Mouse (Mus musculus): ENCODE data around the gene Col19a1.

The Col19a1 gene

GRCm38 (mm10) chr1:24470633-24471032, 116.6 kb downstream of the Col19a1 start:
- no peak for ATAC-seq (ENCODE audit: insufficient number of reproducible peaks, low FRiP score, low TSS enrichment)

DNA sequence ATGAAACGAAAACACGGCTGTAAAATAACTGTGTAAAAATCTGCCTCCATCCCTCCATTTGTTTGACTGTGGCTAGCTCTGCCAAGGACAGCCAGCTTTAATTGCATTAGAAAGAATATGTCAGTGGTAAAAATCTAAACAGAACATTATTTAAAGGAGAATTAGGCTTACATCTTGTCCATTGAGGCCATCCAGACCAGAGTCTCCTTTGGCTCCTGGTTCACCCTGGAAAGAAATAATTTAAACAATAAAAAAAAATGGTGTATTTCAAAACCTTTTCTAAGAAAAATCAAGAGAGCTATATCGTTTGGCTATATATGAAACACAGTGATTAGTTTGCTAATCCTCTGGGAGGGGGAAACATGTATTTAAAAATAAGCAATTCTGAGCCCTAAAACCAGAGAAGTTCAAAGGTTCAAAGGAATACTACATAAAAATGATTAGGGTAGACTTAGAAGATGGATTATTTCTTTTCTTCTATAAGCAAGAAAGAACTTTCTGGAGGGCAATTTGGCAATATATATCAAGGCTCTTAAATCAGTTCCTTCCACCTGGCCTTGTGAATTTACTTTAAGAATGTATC, 125.9 kb downstream of the Col19a1 start:
- ATAC-seq (ENCODE audit: insufficient number of reproducible peaks, low FRiP score, low TSS enrichment) = no peak

- no peak for ATAC-seq (ENCODE audit: insufficient number of reproducible peaks, low FRiP score, low TSS enrichment)
Measured at GRCm38 (mm10) chr1:24458015-24458414, 129.3 kb downstream of the Col19a1 start.

- no peak for ATAC-seq (ENCODE audit: insufficient number of reproducible peaks, low FRiP score, low TSS enrichment)
Measured at GRCm38 (mm10) chr1:24452572-24453269, 134.6 kb downstream of the Col19a1 start.

DNA sequence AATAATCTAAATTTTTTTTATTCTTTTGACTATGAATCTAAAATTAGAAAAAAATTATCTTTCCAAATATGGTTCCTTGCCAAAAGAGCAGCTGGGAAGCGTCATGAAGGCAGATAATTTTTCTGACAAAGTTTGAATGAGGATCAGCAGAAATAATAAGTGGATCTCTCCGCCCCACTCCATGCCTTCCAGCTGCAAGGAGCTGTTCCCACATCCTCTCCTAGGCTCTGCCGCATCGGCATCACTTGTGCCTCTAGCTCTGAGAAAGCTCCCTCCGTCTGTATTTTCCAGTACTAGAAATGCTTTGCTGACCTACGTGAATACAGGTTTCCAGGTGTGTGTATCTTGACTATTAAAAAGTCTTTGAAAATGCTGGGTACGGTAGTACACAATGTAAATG, 135.1 kb downstream of the Col19a1 start:
- ATAC-seq (ENCODE audit: insufficient number of reproducible peaks, low FRiP score, low TSS enrichment) = no peak

DNA sequence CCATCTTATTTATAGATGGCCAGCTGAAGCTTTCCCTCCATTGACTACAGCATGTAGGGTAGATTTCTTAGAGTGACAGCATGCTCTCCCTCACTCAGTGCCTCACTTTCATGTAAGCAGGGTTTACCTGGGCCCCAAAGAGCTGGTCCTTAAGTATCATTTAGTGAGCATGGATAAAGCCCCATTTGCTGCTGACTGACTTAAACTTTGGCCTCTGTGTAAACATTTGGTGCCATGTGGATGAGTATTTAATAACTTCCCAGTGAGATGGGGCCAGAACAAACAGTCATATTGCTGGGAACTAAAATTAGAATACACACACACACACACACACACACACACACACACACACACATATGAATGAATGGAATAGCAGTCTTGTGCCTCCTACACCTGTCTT, 149.8 kb downstream of the Col19a1 start:
- no peak for ATAC-seq (ENCODE audit: insufficient number of reproducible peaks, low FRiP score, low TSS enrichment)

GRCm38 (mm10) chr1:24428306-24428705, 159.0 kb downstream of the Col19a1 start:
- ATAC-seq (ENCODE audit: insufficient number of reproducible peaks, low FRiP score, low TSS enrichment) = no peak

- peak; percentile 74; the same call in 1 of the 2 replicates for ATAC-seq (ENCODE audit: insufficient number of reproducible peaks, low FRiP score, low TSS enrichment)
Measured at GRCm38 (mm10) chr1:24378125-24378821, 209.0 kb downstream of the Col19a1 start.

DNA sequence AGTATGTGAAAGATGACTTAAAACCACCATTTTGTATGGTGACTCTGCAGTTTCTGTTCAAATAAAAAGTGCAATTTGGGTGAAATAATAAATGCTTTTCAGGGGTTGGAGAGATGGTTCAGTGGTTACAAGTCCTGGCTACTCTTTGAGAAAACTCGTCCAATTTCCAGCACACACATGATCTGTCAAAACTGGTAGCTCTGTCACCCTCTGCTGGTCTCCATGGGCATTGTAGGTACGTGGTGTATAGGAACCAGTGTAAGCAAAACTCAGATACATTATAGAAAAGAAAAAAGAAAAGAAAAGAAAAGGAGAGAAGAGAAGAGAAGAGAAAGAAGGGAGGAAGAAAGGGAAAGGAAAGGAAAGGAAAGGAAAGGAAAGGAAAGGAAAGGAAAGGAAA, 212.4 kb downstream of the Col19a1 start:
- ATAC-seq (ENCODE audit: insufficient number of reproducible peaks, low FRiP score, low TSS enrichment) = no peak

- ATAC-seq (ENCODE audit: insufficient number of reproducible peaks, low FRiP score, low TSS enrichment) = no peak
Measured at GRCm38 (mm10) chr1:24373671-24374070, 213.6 kb downstream of the Col19a1 start.

GRCm38 (mm10) chr1:24372471-24373258, 214.6 kb downstream of the Col19a1 start:
- peak; percentile 54; the same call in 1 of the 2 replicates for ATAC-seq (ENCODE audit: insufficient number of reproducible peaks, low FRiP score, low TSS enrichment)

DNA sequence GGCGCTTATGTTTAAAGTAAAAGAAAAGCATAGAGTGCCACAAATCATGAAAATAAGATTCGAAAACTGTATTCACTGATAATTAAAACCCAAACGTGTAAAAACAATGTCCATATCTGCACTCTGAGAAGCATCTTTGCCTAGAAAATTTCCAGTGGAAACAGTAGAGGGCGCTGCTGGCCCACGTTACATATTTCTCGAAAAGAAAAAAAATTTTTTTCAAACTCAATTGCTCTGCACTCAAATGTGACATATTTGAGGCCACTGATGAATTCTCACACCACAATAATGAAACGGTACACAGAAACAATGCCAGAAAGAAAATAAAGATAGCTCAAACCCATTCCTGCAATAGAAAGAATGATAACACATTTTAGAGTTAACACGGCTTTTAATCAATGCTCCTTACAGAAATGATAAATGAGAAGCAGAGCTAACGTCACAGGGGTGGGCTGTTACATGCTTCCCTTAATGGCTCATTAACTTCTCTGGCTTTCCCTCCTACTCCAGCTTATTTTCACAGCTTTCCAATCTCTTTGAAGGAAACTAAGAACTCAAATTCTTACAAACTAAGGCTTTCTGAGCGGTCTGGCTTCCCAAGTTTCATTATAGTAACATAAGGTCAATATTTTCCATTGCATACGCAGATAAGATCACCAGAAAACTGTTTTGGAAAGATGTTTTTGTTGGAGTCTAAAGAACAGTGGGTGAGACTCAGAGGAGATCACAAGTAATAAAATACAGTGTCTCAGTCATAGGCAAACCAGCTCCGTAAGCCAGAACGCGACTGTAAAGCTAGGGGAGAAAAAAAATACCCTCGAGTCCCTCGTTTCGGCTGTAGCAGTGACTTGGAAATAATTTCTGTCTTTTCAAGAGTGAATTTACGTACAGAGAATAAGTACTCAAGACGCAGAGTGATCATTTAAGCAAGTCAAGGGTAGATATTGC, 219.4 kb downstream of the Col19a1 start:
- 0 out of 2 replicates have a peak, but pooled peaks have one; percentile 11 for ATAC-seq (ENCODE audit: insufficient number of reproducible peaks, low FRiP score, low TSS enrichment)

- ATAC-seq (ENCODE audit: insufficient number of reproducible peaks, low FRiP score, low TSS enrichment) = no peak
Measured at GRCm38 (mm10) chr1:24364775-24365174, 222.5 kb downstream of the Col19a1 start.

- peak; percentile 91 for ATAC-seq (ENCODE audit: insufficient number of reproducible peaks, low FRiP score, low TSS enrichment)
Measured at GRCm38 (mm10) chr1:24361990-24362635, 225.2 kb downstream of the Col19a1 start.

- ATAC-seq (ENCODE audit: insufficient number of reproducible peaks, low FRiP score, low TSS enrichment) = no peak
Measured at GRCm38 (mm10) chr1:24349462-24350217, 237.6 kb downstream of the Col19a1 start.

DNA sequence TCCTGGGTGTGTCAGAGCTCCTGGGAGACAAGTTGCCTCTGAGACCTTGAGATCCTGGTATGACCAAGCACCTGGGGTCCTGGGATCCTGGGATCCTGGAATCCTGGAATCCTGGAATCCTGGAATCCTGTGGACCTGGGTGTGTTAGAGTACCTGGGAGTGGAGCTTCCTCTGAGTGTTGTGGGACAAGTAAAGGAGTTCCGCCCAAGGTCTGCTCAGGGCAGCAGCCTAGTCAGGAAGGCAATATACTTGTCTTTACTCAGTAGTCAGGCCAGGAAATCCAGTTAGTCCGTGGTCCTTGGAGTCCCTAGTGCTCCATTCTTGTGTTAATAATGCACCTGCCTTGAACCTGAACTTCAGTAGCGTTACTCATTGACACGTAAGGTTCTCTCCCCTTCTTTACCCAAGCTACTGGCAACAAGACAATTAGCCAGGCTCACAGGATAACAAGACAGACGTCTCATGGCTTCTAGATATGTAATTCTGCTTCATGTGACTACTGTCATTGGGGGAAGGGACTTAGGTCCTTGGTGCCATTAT, 239.6 kb downstream of the Col19a1 start:
- ATAC-seq (ENCODE audit: insufficient number of reproducible peaks, low FRiP score, low TSS enrichment) = no peak

DNA sequence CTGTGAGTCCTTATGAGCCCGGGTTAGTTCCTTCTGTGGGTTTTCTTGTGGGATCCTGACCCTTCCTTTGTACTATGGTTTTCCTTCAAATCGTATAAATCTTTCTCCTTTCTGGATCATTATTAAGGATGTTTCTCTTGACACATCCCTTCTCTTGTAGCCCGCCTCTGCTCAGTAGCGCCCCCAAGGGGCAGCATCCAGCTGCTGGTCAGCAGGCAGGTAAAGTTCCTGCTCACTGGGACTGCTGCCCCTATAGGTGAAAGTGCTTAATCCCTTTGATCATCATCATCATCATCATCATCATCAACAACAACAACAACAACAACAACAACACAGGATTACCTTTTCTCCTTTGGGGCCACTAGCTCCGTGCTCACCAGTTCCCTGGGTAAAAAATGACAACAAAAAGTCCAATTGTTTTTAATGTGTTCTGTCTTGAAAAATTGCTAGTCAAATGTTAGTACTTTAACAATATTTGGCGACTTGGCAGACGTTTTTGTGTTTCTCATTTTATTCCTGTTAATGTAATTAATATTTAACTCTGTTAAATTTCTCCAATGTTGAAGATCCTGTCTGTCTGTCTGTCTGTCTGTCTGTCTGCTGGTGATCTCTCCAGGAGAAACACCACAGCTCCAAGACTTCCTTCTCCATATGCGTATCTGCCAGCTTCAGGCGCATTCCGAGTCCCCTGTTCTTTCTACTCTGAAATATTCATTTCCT, 249.6 kb downstream of the Col19a1 start:
- ATAC-seq (ENCODE audit: insufficient number of reproducible peaks, low FRiP score, low TSS enrichment) = no peak

GRCm38 (mm10) chr1:24336051-24336450, 251.2 kb downstream of the Col19a1 start:
- no peak for ATAC-seq (ENCODE audit: insufficient number of reproducible peaks, low FRiP score, low TSS enrichment)
